Mouse (Mus musculus): ENCODE results near the gene Mtif3.

- no peak for TF ChIP-seq CTCF (conservative IDR thresholded peaks at IDR 0.05; ENCODE audit: low read length)
- TF ChIP-seq POU5F1 (IDR thresholded peaks at IDR 0.05; ENCODE audit: borderline replicate concordance, low read length): no peak
- no peak for TF ChIP-seq NANOG (IDR thresholded peaks at IDR 0.05; ENCODE audit: borderline replicate concordance, low read length)
These were observed 50.2 kb downstream of the Mtif3 start for GRCm38 (mm10) chr5:146913355-146913754.
